Mouse (Mus musculus) bone marrow, adult 2 months (tissue): ENCODE data around the gene Dtx1.

Experiments
- CTCF ChIP-seq: fragments of 200-500 bp; IDR thresholded peaks from 2 replicates; pipeline ENCODE4 v1.5.1; 2011; ENCODE audit warnings: low read length, control low read depth; ENCODE audit not compliant: control insufficient read depth, insufficient read depth
- POLR2A ChIP-seq: fragments of 200-500 bp; IDR thresholded peaks from 2 replicates; pipeline ENCODE4 v1.6.1; 2011; ENCODE audit warnings: low read depth, mild to moderate bottlenecking, control low read depth, low read length, borderline replicate concordance; ENCODE audit not compliant: control insufficient read depth

GRCm38 (mm10) chr5:120696865-120697264, 14.9 kb downstream of the Dtx1 start:
- no peak for TF ChIP-seq POLR2A
- no peak for TF ChIP-seq CTCF
